Mouse (Mus musculus) left cerebral cortex, adult 11 months (tissue): ENCODE measurements around the gene Gba2.
A peak's percentile ranks its signal among the peaks of the same experiment; 100 is the strongest.

ENCODE experiments used
- DNase-seq: peaks from one replicate; pipeline ENCODE4 v3.0.0; 2022; ENCODE audit warnings: low spot score

Gene Gba2

GRCm38 (mm10) chr4:43581381-43581780 is 2.7 kb upstream of the Gba2 start:
- no peak for DNase-seq

- DNase-seq, result no peak
Measured at GRCm38 (mm10) chr4:43580721-43581120, 2.0 kb upstream of the Gba2 start.

DNA sequence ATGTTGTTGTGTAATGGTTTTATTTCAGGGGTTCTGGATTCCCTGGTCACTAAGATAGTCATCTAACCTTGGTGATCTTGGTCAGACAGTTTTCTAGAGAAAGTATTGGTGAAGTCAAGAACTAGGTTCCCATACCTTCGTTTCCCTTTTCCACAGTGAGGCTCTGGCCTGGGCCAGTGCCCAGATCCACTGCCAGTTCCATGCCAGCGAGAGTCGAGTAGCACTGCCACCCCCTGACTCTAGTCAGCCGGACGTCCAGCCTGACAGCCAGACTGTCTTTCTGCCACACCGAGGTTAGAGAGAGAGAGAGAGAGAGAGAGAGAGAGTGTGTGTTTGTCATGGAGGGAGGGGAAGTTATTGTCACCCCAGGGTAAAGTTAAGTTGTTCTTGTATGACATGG is 1.1 kb upstream of the Gba2 start:
- DNase-seq, result no peak

DNA sequence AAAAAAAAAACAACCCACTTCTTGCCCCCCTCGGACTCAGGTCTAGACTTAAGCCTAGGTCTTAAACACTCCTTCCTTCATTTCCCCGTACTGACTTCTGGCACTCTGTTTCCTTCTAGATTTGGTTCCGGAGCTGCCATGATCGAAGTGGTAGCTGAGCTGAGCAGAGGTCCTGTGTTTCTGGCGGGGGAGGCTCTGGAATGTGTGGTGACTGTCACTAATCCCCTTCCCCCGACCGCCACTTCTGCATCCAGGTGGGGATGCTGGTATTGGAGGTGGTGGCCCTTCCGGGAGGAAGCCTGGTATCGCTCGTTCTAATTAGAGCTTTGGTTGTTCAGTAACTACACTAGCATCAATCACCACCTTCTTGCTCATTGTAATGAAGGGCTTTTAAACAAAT is 583 bp upstream of the Gba2 start:
- DNase-seq, result no peak

DNA sequence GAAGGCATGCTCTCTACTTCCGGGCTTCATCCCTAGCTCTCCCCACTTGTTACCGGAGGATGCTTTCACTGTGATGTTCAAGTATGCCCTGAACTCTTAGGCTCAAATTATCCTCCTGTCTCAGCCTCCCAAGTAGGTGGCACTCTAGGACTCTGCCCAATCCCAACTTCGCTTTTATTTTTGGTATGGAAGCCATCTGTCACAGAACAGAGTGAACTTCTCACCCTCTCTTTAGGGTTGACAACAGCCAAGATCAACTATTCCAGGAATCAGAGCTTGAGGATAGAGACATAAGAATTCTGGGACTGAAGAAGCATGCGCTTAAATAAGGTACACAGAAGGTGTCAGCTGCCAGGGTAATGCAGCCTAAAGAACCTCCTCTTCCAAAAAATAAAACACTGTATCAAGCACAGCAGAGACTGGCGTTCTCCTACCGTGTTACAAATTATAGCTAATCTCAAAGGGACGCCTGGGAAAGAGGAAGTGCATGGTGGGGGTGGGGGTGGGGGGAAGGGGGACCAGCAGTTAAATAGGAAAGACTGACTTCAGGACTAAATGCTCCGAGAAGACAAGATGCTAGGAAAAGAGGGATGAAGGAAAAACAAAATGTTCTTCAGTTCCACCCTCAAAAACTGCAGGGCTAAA is 1.3 kb downstream of the Gba2 start:
- DNase-seq, result no peak

DNA sequence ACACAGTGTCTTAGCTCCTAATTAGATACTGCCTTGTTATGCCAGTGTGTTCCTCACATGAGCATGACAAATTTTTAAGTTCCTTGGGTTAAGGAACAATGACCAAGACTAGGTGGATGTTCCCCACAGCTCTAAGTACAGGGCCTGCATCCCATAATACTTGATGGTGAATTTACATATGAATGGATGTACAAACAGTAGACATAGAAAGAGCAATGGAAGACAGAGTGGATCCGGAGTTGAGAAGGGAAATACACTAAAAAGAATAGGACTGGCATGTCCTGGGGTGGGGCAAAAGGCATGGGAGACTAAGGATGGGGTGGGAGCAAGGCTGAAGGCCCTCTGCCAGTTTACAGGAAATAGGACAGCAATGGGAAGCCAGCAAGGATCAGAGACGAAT is 3.3 kb downstream of the Gba2 start:
- no peak for DNase-seq

- DNase-seq, result no peak
Measured at GRCm38 (mm10) chr4:43573561-43573960, 5.1 kb downstream of the Gba2 start.

GRCm38 (mm10) chr4:43571395-43572045 is 7.2 kb downstream of the Gba2 start:
- DNase-seq, result no peak

GRCm38 (mm10) chr4:43567140-43567539 is 11.5 kb downstream of the Gba2 start:
- DNase-seq, result no peak

GRCm38 (mm10) chr4:43564231-43564630 is 14.4 kb downstream of the Gba2 start:
- no peak for DNase-seq

DNA sequence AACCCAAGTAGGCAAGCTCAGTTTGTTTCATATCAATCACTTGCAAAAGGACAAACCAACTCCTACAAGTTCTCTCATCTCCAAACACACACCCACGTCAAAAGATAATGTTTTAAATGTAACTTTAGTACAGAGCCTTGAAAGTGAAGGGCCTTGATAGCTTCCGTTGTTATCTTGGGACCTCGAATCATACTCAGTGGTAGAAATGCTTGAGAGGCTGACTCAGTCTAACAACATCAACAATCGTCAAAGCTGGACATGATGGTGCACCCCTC is 15.1 kb downstream of the Gba2 start:
- no peak for DNase-seq

DNA sequence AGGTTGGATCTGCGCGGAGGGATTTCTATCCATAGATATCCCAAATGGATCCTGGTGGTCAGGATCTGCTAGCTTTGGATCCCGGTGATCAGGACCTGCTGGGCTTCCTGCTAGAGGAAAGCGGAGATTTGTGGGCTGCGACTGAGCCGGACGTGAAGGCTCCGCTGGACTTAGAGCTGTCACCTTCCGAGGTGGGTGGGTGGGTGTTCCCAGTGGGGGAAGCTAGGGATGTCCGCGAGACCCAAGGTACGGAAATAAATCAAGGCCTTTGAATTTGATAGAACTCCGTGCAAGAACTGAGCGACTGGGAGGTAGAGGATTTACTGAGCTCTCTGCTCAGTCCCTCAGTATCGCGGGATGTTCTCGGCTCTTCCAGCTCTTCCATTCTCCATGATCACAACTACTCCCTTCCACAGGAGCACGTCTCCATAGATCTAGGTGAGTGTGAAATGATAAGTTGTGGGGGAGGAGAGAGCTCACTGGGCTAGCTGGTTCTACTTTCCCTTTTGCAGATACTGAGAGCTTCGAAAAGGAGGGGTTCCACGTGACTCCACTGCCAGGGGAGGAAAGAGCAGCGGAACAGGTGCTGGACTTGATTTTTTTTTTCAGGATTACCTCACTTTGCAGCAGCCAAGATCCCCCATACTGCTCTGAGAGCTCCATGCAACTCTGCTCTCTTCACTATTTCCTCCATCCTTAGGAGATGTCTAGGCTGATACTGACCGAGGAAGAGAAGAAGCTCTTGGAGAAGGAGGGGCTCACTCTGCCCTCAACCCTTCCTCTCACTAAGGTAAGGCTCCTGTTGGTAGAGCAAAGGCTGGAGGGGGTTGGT is 15.7 kb downstream of the Gba2 start:
- no peak for DNase-seq

- DNase-seq, result peak; percentile 93
Measured at GRCm38 (mm10) chr4:43561997-43562768, 16.5 kb downstream of the Gba2 start, which contains the start of the genes Creb3 and Tln1. Creb3 (plus strand) TSS chr4:43562332. Tln1 (minus strand) TSS chr4:43562691.

GRCm38 (mm10) chr4:43561436-43561996 is 17.2 kb downstream of the Gba2 start:
- no peak for DNase-seq

DNA sequence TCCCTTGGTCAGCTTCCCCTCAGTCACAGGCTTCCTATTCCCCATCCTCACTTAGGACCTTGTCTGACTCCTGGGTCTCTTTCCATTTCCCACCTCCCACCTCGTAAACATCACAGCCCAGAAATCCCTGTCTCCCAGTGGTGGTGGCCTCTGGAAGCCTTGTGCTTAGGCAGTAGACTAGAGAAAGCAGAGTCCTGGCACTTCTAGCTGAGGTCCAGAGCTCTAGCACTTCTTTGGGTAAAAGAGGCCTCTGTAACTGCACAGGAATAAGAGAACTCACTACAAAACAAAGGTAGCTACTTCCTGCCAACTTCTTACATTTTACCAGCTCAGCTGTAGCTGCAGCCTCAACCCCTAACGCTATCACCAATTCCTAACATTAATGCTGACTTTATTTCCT is 17.7 kb downstream of the Gba2 start:
- DNase-seq, result no peak

GRCm38 (mm10) chr4:43560243-43560611 is 18.4 kb downstream of the Gba2 start:
- no peak for DNase-seq

GRCm38 (mm10) chr4:43559519-43560242 is 19.0 kb downstream of the Gba2 start:
- DNase-seq, result no peak

- DNase-seq, result no peak
Measured at GRCm38 (mm10) chr4:43558631-43559356, 19.9 kb downstream of the Gba2 start.

DNA sequence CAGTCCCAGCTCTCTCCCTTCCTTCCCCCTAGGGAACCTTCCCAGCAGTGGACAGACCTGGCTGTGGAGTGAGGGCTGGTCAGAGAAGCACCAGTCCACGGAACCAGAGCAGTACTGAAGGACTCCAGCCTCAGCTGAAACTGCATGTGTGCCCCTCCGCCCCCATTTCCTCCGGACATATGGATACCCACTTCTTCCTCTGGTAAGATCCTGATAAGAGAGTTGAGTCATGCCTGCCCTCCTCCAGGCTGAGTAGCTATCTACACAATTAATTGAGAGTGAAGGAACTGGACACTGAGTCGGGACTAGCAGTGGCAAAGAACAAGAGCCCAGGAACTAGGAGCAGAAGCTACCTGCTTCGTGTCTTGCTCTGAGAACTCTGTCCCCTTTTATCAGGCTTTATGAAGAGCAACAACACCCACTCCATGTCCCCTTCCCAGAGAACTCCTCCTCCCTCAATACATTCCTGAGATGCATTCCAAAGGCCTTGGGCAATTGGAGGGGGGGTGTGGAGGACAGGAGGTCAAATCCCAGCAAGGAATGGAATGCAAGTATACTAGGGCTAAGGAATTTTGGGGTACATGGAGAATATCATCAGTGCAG is 20.5 kb downstream of the Gba2 start:
- no peak for DNase-seq

- no peak for DNase-seq
Measured at GRCm38 (mm10) chr4:43555926-43556325, 22.7 kb downstream of the Gba2 start.
